Mouse (Mus musculus) layer of hippocampus, postnatal 10 days (tissue): ENCODE results near the gene Chit1. TPM values are rescaled to one million over a fixed set of nuclear protein-coding genes. Genes with fewer than 3 reads are reported as not detected.

Experiments used
- DNase-seq, 2 experiments: peaks; one replicate each; pipeline ENCODE4 v3.0.0; 2021; ENCODE audit warnings: low spot score in 2 of 2
- total RNA-seq, 2 experiments: library from RNA; stranded (reverse); gene quantifications; 2 replicates each; pipeline ENCODE4 v1.2.3; 2021

Chit1 gene
- total RNA-seq, 2 experiments from 2014 or later: 0.51 to 0.53 TPM

GRCm38 (mm10) chr1:134078802-134079476 lies 32.1 kb upstream of the Chit1 start, which contains the start of gene Btg2:
Gene Btg2, minus strand, starts transcription at chr1:134079120.
- peak; percentile 93 to 95 for DNase-seq

GRCm38 (mm10) chr1:134079477-134080163 lies 31.4 kb upstream of the Chit1 start:
- no peak for DNase-seq

DNA sequence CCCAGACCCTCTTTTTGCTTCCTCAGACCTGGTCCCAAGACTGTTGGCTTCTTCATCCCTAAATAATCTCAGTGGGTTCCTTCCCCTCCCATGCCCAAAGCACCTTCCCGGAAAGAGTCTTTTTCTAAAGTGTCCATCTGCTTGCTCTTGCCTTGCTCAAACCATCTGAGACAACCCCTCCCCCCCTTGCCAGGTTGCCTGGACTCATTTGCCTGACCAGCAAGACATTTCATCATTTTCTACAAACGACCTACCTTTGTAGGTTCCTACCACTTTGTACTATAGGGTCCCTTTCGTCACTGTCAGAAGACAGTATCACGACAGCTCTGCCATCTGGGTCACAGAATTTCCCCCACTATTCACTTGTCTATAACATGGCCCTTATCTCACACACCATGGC lies 30.6 kb upstream of the Chit1 start:
- no peak for DNase-seq

DNA sequence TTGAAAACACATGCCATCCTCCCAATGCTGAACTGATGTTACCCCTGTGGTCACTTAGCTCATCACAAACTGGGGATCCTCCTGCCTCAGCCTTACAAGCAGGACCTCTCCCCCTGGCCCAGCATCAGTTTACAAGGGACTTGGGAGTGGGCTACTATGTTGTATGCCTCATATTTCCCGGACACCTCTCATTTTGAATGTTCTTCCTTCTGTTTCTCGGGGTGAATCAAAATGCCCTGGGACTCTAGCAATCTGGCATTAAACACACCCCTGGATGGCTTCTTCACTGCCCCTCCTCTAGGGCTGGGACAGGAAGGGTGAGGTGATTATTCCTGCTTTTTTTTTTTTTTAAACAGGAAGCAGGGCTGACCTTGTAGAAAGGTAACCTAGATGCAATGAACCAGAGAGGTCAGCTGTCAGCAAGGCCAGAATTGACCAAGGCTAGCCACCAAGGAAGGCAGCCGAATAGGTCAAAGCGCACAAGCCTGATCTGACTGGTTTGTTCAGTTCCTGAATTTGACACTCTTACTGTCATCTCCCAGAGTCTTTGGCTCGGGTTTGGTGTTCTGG lies 30.1 kb upstream of the Chit1 start:
- no peak for DNase-seq

DNA sequence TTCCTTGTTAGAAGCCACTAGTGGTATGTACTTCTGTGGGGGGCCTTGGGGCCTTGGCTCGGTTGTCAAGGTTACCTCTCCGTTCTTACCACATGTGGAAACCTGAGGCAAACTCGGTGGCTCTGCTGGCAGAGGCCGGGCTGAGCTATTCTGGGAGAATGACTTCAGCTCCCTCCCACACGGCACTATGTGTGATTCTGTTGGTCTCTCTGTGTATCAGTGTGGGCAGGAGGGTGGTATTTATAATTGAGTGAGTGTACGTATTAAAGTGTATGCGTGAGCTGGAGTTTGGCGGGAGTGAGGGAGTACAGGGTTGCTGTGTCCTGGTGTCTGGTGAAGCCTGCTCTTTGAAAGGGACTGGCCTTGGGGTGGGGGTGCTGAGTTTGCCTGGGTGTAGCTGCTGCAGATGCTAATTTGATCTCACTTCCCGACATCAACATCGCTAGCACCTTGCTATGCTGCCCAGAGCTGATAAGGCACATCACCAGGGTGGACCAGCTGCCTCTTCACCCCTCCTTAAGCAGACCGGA lies 28.0 kb upstream of the Chit1 start:
- peak; percentile 54 to 62 for DNase-seq

- no peak for DNase-seq
These were observed 27.4 kb upstream of the Chit1 start for GRCm38 (mm10) chr1:134083676-134084075.

GRCm38 (mm10) chr1:134084128-134084527 lies 26.9 kb upstream of the Chit1 start:
- no peak for DNase-seq

DNA sequence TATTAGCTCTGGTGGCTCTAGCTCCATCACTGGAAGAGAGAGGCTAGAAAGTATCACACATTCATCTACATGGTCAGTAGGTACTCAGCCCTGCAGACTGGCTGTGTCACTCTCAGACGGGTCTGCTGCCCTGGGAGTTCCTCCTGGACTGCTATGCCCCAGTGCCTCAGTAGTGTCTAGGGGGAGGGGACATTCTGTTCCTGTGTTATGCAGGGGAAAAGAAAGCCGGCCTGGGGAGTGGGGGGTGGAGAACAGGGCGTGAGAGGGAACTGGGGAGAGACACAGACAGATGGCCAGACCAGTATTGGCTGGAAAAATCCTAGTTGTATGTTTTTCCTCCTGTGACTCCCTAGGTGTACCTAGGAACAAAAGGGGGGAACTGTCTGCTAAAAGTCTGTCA lies 25.0 kb upstream of the Chit1 start:
- no peak for DNase-seq

DNA sequence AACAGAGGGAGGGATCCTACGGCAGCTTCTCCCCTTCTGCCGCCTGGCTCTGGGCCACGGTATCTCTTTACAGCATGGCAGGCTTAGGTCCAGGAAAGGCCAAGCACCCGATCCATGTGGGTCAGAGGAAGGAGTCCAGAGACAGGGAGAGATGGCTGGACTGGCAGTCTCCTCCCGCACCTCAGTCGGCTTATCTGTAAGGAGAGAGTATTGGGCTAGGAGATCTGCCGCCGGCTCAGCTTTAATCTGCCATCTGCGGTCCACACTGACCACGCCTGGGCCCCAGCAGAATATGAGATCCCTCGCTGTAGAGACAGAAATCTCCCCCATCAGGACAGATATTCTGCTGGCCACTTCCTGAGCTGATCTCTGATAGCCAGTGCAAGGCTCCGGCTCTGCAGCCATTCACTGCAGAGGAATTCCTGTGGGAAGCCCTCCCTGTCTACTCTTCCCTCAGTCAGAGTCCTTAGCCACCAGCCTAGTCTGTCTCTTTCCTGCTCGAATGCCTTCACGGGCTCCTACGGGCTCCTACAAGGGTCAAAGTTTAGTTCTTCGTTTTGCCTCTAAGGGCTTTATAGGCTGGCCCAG lies 24.1 kb upstream of the Chit1 start:
- no peak for DNase-seq

DNA sequence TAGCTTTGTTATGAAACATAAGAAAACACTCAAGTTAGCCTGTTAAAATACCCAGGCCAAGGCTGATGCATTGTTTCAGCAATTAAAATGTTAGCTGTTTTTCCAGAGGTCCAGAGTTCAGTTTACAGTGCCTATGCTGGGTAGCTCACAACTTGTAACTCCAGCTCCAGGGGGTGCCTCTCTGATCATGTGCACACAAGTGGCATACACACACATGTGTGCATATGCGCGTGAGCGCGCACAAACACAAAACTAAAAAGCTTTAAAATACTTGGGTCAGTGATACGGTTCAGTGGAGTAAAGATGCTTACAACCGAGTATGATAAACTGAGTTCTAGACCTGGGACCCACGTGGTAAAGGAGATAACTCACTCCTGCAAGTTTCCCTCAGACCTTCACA lies 22.0 kb upstream of the Chit1 start:
- no peak for DNase-seq

DNA sequence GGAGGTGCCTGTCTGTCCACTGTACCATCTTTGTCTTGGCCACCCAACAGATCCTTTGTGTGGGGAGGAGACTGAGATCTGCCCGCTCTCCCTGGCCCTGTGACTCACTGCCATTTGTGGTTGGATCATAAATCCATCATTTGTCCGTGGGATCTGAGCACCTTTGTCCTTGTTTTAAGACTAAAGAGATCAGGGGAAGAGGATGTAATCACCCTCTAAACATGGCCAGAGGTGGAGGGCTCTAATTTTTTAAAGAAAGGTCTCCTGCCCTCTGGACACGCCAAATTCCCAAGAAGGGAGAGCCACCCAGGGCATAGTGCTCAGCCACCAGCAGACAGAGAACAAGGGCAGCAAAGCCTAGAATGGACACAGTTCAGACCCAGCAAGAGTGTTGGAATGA lies 19.2 kb upstream of the Chit1 start:
- no peak for DNase-seq

DNA sequence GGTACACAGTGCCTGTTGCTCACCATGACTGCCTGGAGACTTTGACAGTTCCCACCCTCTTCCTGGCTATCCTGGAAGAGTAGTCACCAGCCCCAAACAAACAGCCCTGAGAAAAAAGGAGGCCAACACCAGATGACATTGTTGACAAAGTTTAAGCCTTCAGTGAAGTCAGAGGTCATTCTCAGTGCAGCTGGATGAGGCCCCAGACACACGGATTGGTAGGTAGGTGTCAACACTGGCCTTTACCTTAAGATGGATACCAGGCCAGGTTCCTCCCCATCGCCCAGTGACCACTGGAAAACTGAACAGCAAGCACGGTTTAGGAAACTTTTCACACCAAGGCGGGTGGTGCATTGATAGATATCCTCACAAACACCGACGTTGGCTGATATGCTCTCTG lies 18.7 kb upstream of the Chit1 start:
- DNase-seq: no peak

DNA sequence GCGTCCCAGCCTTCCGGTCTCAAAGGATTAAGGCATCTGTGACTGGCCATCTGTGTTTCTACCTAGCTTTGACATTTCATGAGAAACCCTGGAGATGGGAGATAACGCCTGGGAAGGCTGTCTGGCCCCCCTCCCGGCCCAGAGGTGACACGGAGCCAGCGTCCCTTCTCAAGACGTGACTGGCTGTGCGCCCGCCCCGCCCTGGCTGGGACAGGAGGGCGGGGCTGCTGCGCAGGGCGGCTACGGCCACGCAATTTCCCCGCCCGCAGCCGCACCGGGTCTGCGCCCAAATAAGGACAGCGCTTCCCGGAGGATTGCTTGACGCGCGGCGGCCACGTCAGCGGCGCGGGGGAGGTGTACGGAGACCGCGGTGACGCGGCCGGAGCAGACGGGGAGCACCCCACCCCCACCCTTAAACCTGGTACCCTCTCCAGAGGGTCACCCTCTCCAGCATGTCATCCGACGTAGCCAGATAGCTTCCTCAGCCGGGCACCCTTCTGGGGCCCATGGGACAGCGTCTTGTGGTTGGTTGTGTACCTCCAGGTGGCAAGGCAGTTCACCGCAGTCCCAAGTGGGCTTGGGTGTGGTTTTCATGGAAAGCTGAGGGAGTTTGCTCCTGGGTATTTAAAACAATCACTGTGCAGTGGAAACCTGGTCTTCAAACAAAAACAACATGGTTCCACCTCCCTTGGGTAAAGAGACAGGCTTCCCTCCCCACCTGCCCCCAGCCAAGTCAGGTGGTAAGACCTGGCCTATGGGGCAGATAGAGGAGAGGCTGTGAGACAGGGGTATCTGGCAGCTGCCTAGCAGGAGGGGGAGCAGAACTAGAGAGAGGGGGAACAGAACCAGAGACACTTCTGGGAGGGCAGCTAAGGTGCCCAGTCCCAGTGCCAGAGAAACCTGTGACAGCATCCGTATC lies 17.9 kb upstream of the Chit1 start:
- peak; percentile 78 to 83 for DNase-seq

GRCm38 (mm10) chr1:134093771-134094526 lies 17.1 kb upstream of the Chit1 start:
- no peak for DNase-seq

- DNase-seq: no peak
These were observed 15.9 kb upstream of the Chit1 start for GRCm38 (mm10) chr1:134095033-134095612.

GRCm38 (mm10) chr1:134095721-134096120 lies 15.3 kb upstream of the Chit1 start:
- DNase-seq: no peak

GRCm38 (mm10) chr1:134096264-134096934 lies 14.6 kb upstream of the Chit1 start:
- peak; percentile 43 to 61 for DNase-seq

- DNase-seq: no peak
These were observed 13.8 kb upstream of the Chit1 start for GRCm38 (mm10) chr1:134097080-134097855.
